Mouse (Mus musculus) lung, embryonic 15.5 days (tissue): ENCODE measurements around the gene Mefv. TPM values are rescaled to one million over a fixed set of nuclear protein-coding genes. Genes with fewer than 3 reads are reported as not detected.

Experiments used
- ATAC-seq: fragments of 200-750 bp; cut with Nextera tagmentation; 2 replicates; pipeline ENCODE4 v1.8.0; 2017; ENCODE audit warnings: moderate number of reproducible peaks, borderline replicate concordance; ENCODE audit not compliant: low FRiP score, low TSS enrichment; ENCODE audit errors: extremely low read depth
- H3K27ac ChIP-seq: fragments of 300-500 bp; sonication (generic); 2 replicates; pipeline ENCODE4 v1.5.1; 2015; ENCODE audit warnings: moderate library complexity, mild to moderate bottlenecking, inconsistent platforms
- H3K27me3 ChIP-seq: fragments of 300-500 bp; sonication (generic); 2 replicates; pipeline ENCODE4 v1.6.1; 2015; ENCODE audit warnings: inconsistent platforms
- H3K36me3 ChIP-seq: fragments of 300-500 bp; sonication (generic); 2 replicates; pipeline ENCODE4 v1.6.1; 2015; ENCODE audit warnings: inconsistent platforms
- H3K4me1 ChIP-seq: fragments of 300-500 bp; sonication (generic); 2 replicates; pipeline ENCODE4 v1.6.1; 2015; ENCODE audit warnings: inconsistent platforms
- H3K4me2 ChIP-seq: fragments of 300-500 bp; sonication (generic); 2 replicates; pipeline ENCODE4 v1.6.1; 2015; ENCODE audit warnings: inconsistent platforms, mild to moderate bottlenecking, moderate library complexity
- H3K4me3 ChIP-seq: fragments of 300-500 bp; sonication (generic); 2 replicates; pipeline ENCODE4 v1.5.1; 2015; ENCODE audit warnings: mild to moderate bottlenecking, inconsistent platforms
- H3K9ac ChIP-seq: fragments of 300-500 bp; sonication (generic); 2 replicates; pipeline ENCODE4 v1.6.1; 2015; ENCODE audit warnings: inconsistent platforms
- H3K9me3 ChIP-seq: fragments of 300-500 bp; sonication (generic); 2 replicates; pipeline ENCODE4 v1.6.1; 2016; ENCODE audit warnings: inconsistent platforms
- WGBS: fragments of 180-500 bp; shearing (Covaris S2); methylation state at CpG from one replicate; pipeline ENCODE4 v1.1.7; 2015; 5-methylcytosine and 5-hydroxymethylcytosine counted together
- polyA plus RNA-seq: library from polyadenylated mRNA; unstranded; fragments of >200 nt; fragmentation: Nextera tagmentation; extraction: Ambion mirVana; gene quantifications from 2 replicates; pipeline ENCODE4 v1.2.1, GENCODE M21; 2015

The Mefv gene
- 0.15 TPM in 1 of 2 replicates, not detected in the other for polyA plus RNA-seq

- Histone ChIP-seq H3K9me3 (no peaks in the 10 kb centered on the region), H3K9ac (no peak within 1 kb of the TSS), H3K27ac (no peak within 1 kb of the TSS), H3K4me2 (no peak within 1 kb of the TSS), H3K27me3 (no peaks in the 10 kb centered on the region), H3K4me1 (no peaks in the 10 kb centered on the region), H3K4me3 (no peak within 1 kb of the TSS), H3K36me3 (no peaks in the 10 kb centered on the region)
- ATAC-seq: no peak
- 80% methylated on average over 6 of the region's 6 CpGs for WGBS
Observed at GRCm38 (mm10) chr16:3717980-3718379, at the start of gene Mefv. Gene Mefv (minus strand): TSS chr16:3718097.

DNA sequence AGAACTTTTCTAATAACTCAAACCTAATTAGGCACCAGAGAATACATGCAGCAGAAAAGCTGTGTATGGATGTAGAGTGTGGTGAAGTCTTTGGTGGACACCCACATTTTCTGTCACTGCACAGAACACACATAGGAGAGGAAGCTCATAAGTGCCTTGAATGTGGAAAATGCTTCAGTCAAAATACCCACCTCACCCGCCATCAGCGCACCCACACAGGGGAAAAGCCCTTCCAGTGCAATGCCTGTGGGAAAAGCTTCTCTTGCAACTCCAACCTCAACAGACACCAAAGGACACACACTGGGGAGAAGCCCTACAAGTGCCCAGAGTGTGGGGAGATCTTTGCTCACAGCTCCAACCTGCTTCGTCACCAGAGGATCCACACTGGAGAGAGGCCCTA lies 31.1 kb upstream of the Mefv start:
- 100% methylated on average over 3 of the region's 3 CpGs for WGBS

DNA sequence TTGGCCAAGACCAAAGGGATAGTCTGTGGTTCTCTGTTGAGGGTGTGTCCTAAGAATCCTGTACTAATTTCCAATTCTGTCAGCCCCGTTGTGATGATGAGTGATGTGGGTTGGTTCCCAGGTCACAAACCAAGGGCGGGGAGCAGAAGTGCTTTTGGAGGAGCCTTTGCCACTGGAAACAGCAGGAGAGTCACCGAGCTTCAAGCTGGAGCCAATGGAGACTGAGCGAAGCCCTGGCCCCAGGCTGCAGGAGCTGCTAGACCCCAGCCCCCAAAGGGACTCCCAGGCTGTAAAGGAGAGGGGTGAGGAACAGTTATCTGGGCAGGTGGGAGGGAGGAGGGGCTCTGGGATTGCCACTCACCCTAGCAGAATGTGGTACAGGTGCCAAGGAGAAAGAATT lies 27.8 kb upstream of the Mefv start:
- H3K9me3 ChIP-seq: peaks cover 15% of the 10 kb centered on the region; the same call in 1 of the 2 replicates
- no peak overlapping the region for H3K9ac ChIP-seq
- H3K27ac ChIP-seq: no peak overlapping the region
- H3K4me1 ChIP-seq: peaks cover 17% of the 10 kb centered on the region
- H3K4me2 ChIP-seq: peak overlapping the region; percentile 80
- no peak for ATAC-seq
- H3K27me3 ChIP-seq: no peaks in the 10 kb centered on the region
- H3K36me3 ChIP-seq: peaks cover 47% of the 10 kb centered on the region
- 92% methylated on average over 4 of the region's 4 CpGs for WGBS
- peak overlapping the region; percentile 84 for H3K4me3 ChIP-seq

More for the DNA sequence above, 31.1 kb upstream of the Mefv start:
- H3K4me3 ChIP-seq: no peak overlapping the region
- H3K27ac ChIP-seq: no peak overlapping the region
- no peak overlapping the region for H3K9ac ChIP-seq
- no peak for ATAC-seq
- H3K36me3 ChIP-seq: peaks cover 68% of the 10 kb centered on the region
- no peaks in the 10 kb centered on the region for H3K27me3 ChIP-seq
- H3K4me2 ChIP-seq: no peak overlapping the region
- H3K9me3 ChIP-seq: peaks cover 15% of the 10 kb centered on the region; the same call in 1 of the 2 replicates
- H3K4me1 ChIP-seq: peaks cover 17% of the 10 kb centered on the region

- H3K27ac ChIP-seq: peak overlapping the region; percentile 93
- peaks cover 17% of the 10 kb centered on the region for H3K4me1 ChIP-seq
- no peak; the same call in 1 of the 2 replicates for ATAC-seq
- no peaks in the 10 kb centered on the region for H3K27me3 ChIP-seq
- under 1% methylated on average over 32 of the region's 32 CpGs for WGBS
- H3K4me2 ChIP-seq: peak overlapping the region; percentile 80
- H3K36me3 ChIP-seq: peaks cover 33% of the 10 kb centered on the region
- peak overlapping the region; percentile 84 for H3K4me3 ChIP-seq
- peak overlapping the region; percentile 86 for H3K9ac ChIP-seq
- peaks cover 7% of the 10 kb centered on the region; the same call in 1 of the 2 replicates for H3K9me3 ChIP-seq
Observed at GRCm38 (mm10) chr16:3744186-3744700, 26.3 kb upstream of the Mefv start.

GRCm38 (mm10) chr16:3743503-3744185 lies 25.7 kb upstream of the Mefv start, which contains the start of gene Zfp263:
Gene Zfp263 (plus strand): TSS chr16:3744093.
- peak; percentile 98 for ATAC-seq
- under 1% methylated on average over 42 of the region's 42 CpGs for WGBS
- no peaks in the 10 kb centered on the region for H3K27me3 ChIP-seq

GRCm38 (mm10) chr16:3742466-3742865 lies 24.6 kb upstream of the Mefv start:
- ATAC-seq: no peak
- Histone ChIP-seq H3K4me3 (no peak overlapping the region), H3K9ac (no peak overlapping the region), H3K4me1 (peaks cover 17% of the 10 kb centered on the region), H3K36me3 (peaks cover 18% of the 10 kb centered on the region), H3K27me3 (no peaks in the 10 kb centered on the region), H3K4me2 (no peak overlapping the region; the same call in 1 of the 2 replicates), H3K9me3 (no peaks in the 10 kb centered on the region), H3K27ac (no peak overlapping the region)
- WGBS: 92% methylated on average over 6 of the region's 6 CpGs

More at GRCm38 (mm10) chr16:3743503-3744185, 25.7 kb upstream of the Mefv start, which contains the start of gene Zfp263:
- Histone ChIP-seq H3K27ac (peak within 1 kb of the TSS; percentile 93), H3K4me3 (peak within 1 kb of the TSS; percentile 84), H3K4me1 (peaks cover 17% of the 10 kb centered on the region), H3K4me2 (peak within 1 kb of the TSS; percentile 80), H3K9ac (peak within 1 kb of the TSS; percentile 86), H3K9me3 (peaks cover under 1% of the 10 kb centered on the region; the same call in 1 of the 2 replicates), H3K36me3 (peaks cover 27% of the 10 kb centered on the region)

DNA sequence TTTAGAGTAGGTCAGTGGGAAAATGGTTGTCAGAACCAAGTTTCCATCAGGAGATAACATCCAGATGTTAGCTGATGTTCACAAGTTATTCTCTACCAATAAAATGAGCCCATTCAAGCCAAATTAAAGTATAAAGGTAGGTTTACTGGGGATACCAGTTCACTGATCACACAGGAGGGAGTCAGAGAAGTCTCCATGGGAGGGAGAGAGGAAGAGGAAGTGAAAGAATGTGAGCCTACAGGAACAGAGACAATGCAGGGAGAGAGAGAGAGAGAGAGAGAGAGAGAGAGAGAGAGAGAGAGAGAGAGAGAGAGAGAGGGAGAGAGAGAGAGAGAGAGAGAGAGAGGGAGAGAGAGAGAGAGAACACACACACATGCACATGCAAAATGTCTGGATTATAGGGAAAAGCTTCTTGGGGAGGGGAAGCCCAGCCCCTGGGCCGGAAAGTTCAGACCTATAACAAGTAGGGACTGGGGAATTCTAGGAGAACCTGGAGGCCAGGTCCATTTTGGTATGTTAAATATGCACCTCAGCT lies 15.4 kb upstream of the Mefv start:
- no peaks in the 10 kb centered on the region for H3K9me3 ChIP-seq
- H3K27ac ChIP-seq: no peak overlapping the region
- no peaks in the 10 kb centered on the region for H3K27me3 ChIP-seq
- 50% methylated on average over 1 of the region's 1 CpGs for WGBS
- no peaks in the 10 kb centered on the region for H3K4me1 ChIP-seq
- ATAC-seq: no peak
- no peak overlapping the region for H3K4me2 ChIP-seq
- no peak overlapping the region for H3K4me3 ChIP-seq
- H3K36me3 ChIP-seq: no peaks in the 10 kb centered on the region
- no peak overlapping the region for H3K9ac ChIP-seq

DNA sequence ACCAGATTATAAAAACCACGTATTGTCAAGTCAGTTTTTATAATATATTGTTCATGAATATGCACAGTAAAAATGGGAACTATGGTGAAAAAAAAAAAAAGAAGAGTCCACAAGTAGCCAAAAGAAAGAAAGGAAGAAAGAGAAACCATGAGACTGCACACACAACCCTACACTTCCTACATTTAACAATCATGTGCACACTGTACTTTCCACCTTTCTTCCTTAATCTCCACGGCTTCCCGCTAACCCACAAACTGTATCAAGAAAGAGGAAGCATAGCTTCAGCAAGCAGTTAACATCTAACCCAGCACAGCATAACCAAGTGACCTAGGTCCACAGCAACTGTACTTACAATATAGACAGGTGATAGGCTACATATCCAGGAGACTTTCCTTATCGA lies 14.7 kb upstream of the Mefv start:
- no peak for ATAC-seq

GRCm38 (mm10) chr16:3727980-3728720 lies 10.3 kb upstream of the Mefv start:
- H3K27me3 ChIP-seq: no peaks in the 10 kb centered on the region
- no peaks in the 10 kb centered on the region for H3K36me3 ChIP-seq
- no peak overlapping the region for H3K4me2 ChIP-seq
- ATAC-seq: no peak
- H3K9me3 ChIP-seq: no peaks in the 10 kb centered on the region
- WGBS: 75% methylated on average over 6 of the region's 6 CpGs
- no peaks in the 10 kb centered on the region for H3K4me1 ChIP-seq
- H3K27ac ChIP-seq: no peak overlapping the region
- no peak overlapping the region for H3K9ac ChIP-seq
- no peak overlapping the region for H3K4me3 ChIP-seq

More for the DNA sequence above, 14.7 kb upstream of the Mefv start:
- Histone ChIP-seq H3K4me1 (no peaks in the 10 kb centered on the region), H3K9ac (no peak overlapping the region), H3K36me3 (no peaks in the 10 kb centered on the region), H3K27ac (no peak overlapping the region), H3K9me3 (no peaks in the 10 kb centered on the region), H3K4me2 (no peak overlapping the region), H3K27me3 (no peaks in the 10 kb centered on the region), H3K4me3 (no peak overlapping the region)
- 74% methylated on average over 4 of the region's 4 CpGs for WGBS

GRCm38 (mm10) chr16:3723231-3723630 lies 5.3 kb upstream of the Mefv start:
- no peaks in the 10 kb centered on the region for H3K36me3 ChIP-seq
- H3K4me2 ChIP-seq: no peak overlapping the region
- ATAC-seq: no peak
- no peaks in the 10 kb centered on the region for H3K9me3 ChIP-seq
- H3K4me3 ChIP-seq: no peak overlapping the region
- no peak overlapping the region for H3K9ac ChIP-seq
- H3K27ac ChIP-seq: no peak overlapping the region
- WGBS: 67% methylated on average over 3 of the region's 3 CpGs
- no peaks in the 10 kb centered on the region for H3K27me3 ChIP-seq
- H3K4me1 ChIP-seq: no peaks in the 10 kb centered on the region

- Histone ChIP-seq H3K27ac (no peak overlapping the region), H3K27me3 (no peaks in the 10 kb centered on the region), H3K4me3 (no peak overlapping the region), H3K36me3 (no peaks in the 10 kb centered on the region), H3K4me2 (no peak overlapping the region), H3K9me3 (no peaks in the 10 kb centered on the region), H3K4me1 (no peaks in the 10 kb centered on the region), H3K9ac (no peak overlapping the region)
- WGBS: 89% methylated on average over 2 of the region's 2 CpGs
- no peak for ATAC-seq
Observed at GRCm38 (mm10) chr16:3714731-3715130, 3.2 kb downstream of the Mefv start.
